Mouse (Mus musculus) megakaryocyte, embryonic 14.5 days (primary cell): ENCODE measurements around the gene Spry1. TPM values are rescaled to one million over a fixed set of nuclear protein-coding genes. Genes with fewer than 3 reads are reported as not detected.

Experiments used
- H3K27me3 ChIP-seq: replicated peaks from 2 replicates; pipeline ENCODE3; 2012; ENCODE audit warnings: inconsistent platforms
- H3K36me3 ChIP-seq: replicated peaks from 2 replicates; pipeline ENCODE3; 2012; ENCODE audit warnings: low read length, inconsistent platforms, mixed read lengths
- H3K4me1 ChIP-seq: 2 replicates; pipeline ENCODE4 v1.6.1; 2012; ENCODE audit warnings: inconsistent platforms
- H3K4me3 ChIP-seq: replicated peaks from 2 replicates; pipeline ENCODE3; 2012; ENCODE audit warnings: moderate library complexity, mild to moderate bottlenecking, inconsistent platforms
- H3K9me3 ChIP-seq: 2 replicates; pipeline ENCODE4 v1.6.1; 2012; ENCODE audit warnings: inconsistent platforms
- FLI1 ChIP-seq: IDR thresholded peaks from 2 replicates; pipeline ENCODE4 v1.6.1; 2012; ENCODE audit warnings: low read length, inconsistent platforms, mixed read lengths
- GATA1 ChIP-seq: IDR thresholded peaks from 3 replicates; pipeline ENCODE4 v1.6.1; 2012; ENCODE audit warnings: mixed read lengths, low read length, inconsistent platforms, borderline replicate concordance
- polyA plus RNA-seq: library from polyadenylated mRNA; stranded (reverse); fragments of >175 nt; gene quantifications from 2 replicates; pipeline ENCODE4 v1.2.3, GENCODE M21; 2012; ENCODE audit warnings: low replicate concordance; ENCODE audit not compliant: insufficient read depth

The Spry1 gene
- polyA plus RNA-seq, 1 experiment = 11.5 TPM

DNA sequence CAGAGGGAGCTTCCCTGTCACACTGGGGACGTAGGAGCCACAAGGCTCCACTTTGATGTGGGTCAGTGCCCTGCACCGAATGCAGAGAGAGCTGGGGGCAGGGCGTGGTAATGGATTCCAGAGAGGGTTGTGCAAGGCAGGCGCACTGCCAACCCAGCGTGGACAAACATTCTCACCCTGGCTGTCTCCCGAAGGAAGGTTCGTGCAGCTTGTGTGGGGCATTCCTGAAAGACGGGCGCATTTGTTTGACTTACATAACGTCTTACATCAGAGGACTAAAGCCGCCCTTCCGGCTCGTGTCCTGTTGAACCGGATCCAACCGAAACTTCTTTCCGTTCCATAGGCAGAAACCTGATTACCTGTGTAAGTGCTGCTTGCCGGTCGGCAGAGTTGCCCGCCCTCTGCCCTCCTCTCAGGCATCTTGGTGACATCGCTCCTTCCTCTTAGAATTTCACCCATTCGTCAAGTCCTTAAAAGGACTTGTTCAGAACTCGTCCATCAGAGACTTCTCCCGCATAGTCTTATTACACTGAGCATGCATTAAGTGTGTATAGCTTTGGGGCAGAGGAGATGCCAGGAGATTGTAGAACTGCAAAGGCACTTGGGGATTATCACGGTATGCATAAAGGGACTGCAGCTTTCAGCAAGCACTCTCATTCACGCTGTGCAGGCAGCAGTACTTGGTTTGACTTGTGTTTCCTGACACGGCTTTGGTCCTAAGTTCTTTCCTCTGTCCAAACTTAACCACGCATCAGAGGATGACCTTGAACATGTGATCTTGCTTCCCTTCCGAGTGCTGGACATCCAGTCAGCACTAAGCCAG, 47.6 kb downstream of the Spry1 start:
- Histone ChIP-seq H3K4me1 (peaks cover 62% of the 10 kb centered on the region), H3K4me3 (peak overlapping the region; percentile 90), H3K27me3 (peaks cover 60% of the 10 kb centered on the region), H3K9me3 (no peaks in the 10 kb centered on the region), H3K36me3 (no peaks in the 10 kb centered on the region)
- TF ChIP-seq GATA1 = no peak
- TF ChIP-seq FLI1 = no peak

DNA sequence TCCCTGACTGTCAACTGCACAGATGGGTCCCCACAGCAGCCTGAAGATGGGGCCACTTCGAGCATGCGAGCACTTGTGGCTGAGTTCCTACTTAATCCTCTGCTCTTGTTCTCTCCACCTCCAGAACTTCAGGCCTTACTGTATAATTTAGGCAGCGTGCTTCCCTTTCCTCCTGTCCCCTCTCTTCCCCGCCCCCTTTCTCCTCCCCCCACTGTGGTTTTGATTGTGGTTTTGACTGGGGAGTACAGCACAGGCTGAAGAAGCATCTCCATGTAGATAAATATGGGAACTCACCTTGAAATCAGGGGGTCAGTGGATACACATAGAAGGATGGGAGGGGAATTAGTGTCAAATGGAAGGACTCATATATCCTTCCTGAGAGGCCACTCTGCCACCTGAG, 53.2 kb downstream of the Spry1 start:
- no peak for TF ChIP-seq GATA1
- no peaks in the 10 kb centered on the region for H3K36me3 ChIP-seq
- 0 out of 2 replicates have a peak, but pooled peaks cover 8% of the 10 kb centered on the region for H3K9me3 ChIP-seq

DNA sequence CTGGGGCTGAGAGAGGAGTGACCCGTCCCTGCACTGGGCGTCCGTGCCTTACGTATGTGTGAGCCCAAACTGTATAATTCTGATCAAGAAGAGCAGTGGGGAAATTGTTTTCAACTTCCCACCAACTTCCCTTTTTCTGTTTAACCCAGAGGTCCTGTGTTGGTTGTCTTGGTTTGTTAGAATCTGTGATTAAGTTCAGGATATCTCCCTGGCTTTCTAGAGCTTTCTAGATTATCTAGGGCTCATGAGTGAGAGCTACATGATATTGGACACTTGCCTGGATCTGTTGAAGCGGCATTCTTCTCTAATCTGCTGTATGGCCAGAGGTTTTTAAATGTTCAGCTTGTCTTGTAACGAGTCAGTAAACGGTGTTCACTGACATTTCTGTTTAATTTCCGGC, 53.8 kb downstream of the Spry1 start:
- H3K4me3 ChIP-seq = no peak overlapping the region
- H3K27me3 ChIP-seq = peaks cover 15% of the 10 kb centered on the region
- H3K36me3 ChIP-seq = no peaks in the 10 kb centered on the region
- H3K4me1 ChIP-seq = peaks cover 31% of the 10 kb centered on the region
- no peak for TF ChIP-seq GATA1
- TF ChIP-seq FLI1 = no peak
- 0 out of 2 replicates have a peak, but pooled peaks cover 9% of the 10 kb centered on the region for H3K9me3 ChIP-seq

More for the DNA sequence above, 53.2 kb downstream of the Spry1 start:
- H3K27me3 ChIP-seq = peaks cover 21% of the 10 kb centered on the region
- peaks cover 37% of the 10 kb centered on the region for H3K4me1 ChIP-seq
- no peak overlapping the region for H3K4me3 ChIP-seq

Other genes with a start within 250 kb of the Spry1 start
- 3.3 TPM in 1 of 2 replicates, not detected in the other for gene Spata5, start 220.1 kb upstream of the Spry1 start, polyA plus RNA-seq
- 11.3 and 12.7 TPM in 2 replicates for gene Nudt6, start 219.7 kb upstream of the Spry1 start, polyA plus RNA-seq
- gene Gm5148, start 84.5 kb downstream of the Spry1 start, polyA plus RNA-seq = not detected in 2 replicates